Mouse (Mus musculus): ENCODE measurements around the gene Ascc2. TPM values are rescaled to one million over a fixed set of nuclear protein-coding genes. Genes with fewer than 3 reads are reported as not detected.
A peak's percentile ranks its signal among the peaks of the same experiment; 100 is the strongest.

The Ascc2 gene
- polyA plus RNA-seq, 1 experiment from 2014 or later: 18.8 TPM

DNA sequence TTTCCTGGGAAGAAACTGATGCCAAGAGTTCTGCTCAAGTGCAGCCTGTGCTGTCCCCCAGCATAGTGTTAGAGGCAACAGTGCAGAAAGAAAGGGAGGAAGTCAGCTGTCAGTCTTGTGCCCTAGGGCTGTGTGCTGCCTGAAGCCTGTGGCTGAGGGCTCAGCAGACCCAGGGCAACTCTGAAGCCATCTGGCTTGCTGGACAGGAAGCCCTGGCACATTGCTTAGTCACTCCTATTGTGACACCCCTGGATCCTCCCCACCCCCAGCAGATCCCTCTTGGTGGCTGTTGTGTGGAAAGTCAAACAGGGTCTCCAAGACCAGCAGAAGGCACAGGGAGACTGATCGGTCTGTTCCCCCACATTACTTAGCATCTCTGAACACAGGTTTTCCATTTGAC lies 37.0 kb downstream of the Ascc2 start:
- Histone ChIP-seq H3K36me3 (ENCODE audit: control insufficient read depth, insufficient read depth, low read length) (peaks cover 18% of the 10 kb centered on the region), H3K9ac (replicated peaks; ENCODE audit: low read depth, low read length) (no peak overlapping the region)

DNA sequence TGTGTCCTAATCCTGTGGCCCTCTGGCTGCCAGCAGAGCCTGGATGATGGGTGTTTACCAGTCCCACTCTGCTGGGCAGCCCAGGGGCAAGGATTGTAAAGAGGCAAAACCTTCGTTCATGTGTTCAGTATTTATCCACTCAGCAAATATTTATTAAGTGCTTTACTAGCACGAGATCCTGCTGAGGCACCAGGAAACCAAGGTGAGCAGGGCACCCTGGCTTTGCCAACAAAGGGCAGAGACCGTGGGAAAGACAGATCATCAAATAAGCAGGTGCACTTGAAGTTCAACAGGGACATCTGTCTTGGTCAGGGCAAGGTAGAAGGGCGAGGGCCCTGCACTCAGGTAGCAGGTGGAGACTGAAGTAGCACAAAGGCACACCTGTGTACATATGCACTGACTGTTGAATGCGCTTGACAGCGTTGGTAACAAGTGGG lies 37.6 kb downstream of the Ascc2 start:
- Histone ChIP-seq H3K36me3 (ENCODE audit: control insufficient read depth, insufficient read depth, low read length) (peaks cover 18% of the 10 kb centered on the region), H3K27ac (ENCODE audit: low read depth, low read length) (no peak overlapping the region), H3K4me1 (ENCODE audit: control insufficient read depth, insufficient read depth, low read length) (no peaks in the 10 kb centered on the region), H3K9ac (replicated peaks; ENCODE audit: low read depth, low read length) (no peak overlapping the region), H3K9me3 (ENCODE audit: control insufficient read depth, low read length) (no peaks in the 10 kb centered on the region), H3K4me2 (ENCODE audit: low read depth, low read length) (no peak overlapping the region), H3K4me3 (ENCODE audit: low read depth, low read length) (no peak overlapping the region), H3K27me3 (ENCODE audit: control insufficient read depth, insufficient read depth, low read length) (no peaks in the 10 kb centered on the region)
- 90% methylated on average over 6 of the region's 6 CpGs for WGBS
- ATAC-seq (ENCODE audit: low read depth): no peak

More for the DNA sequence above, 37.0 kb downstream of the Ascc2 start:
- no peak for ATAC-seq (ENCODE audit: low read depth)
- no peak overlapping the region for H3K4me2 ChIP-seq (ENCODE audit: low read depth, low read length)
- H3K27ac ChIP-seq (ENCODE audit: low read depth, low read length): no peak overlapping the region
- no peak overlapping the region for H3K4me3 ChIP-seq (ENCODE audit: low read depth, low read length)
- H3K27me3 ChIP-seq (ENCODE audit: control insufficient read depth, insufficient read depth, low read length): no peaks in the 10 kb centered on the region
- no peaks in the 10 kb centered on the region for H3K4me1 ChIP-seq (ENCODE audit: control insufficient read depth, insufficient read depth, low read length)
- WGBS: 92% methylated on average over 1 of the region's 1 CpGs
- H3K9me3 ChIP-seq (ENCODE audit: control insufficient read depth, low read length): no peaks in the 10 kb centered on the region

GRCm38 (mm10) chr11:4675693-4676092 lies 38.1 kb downstream of the Ascc2 start:
- H3K27ac ChIP-seq (ENCODE audit: low read depth, low read length): no peak overlapping the region
- no peaks in the 10 kb centered on the region for H3K4me1 ChIP-seq (ENCODE audit: control insufficient read depth, insufficient read depth, low read length)
- H3K36me3 ChIP-seq (ENCODE audit: control insufficient read depth, insufficient read depth, low read length): peaks cover 19% of the 10 kb centered on the region
- H3K4me2 ChIP-seq (ENCODE audit: low read depth, low read length): no peak overlapping the region
- WGBS: 95% methylated on average over 6 of the region's 6 CpGs
- no peaks in the 10 kb centered on the region for H3K9me3 ChIP-seq (ENCODE audit: control insufficient read depth, low read length)
- H3K27me3 ChIP-seq (ENCODE audit: control insufficient read depth, insufficient read depth, low read length): no peaks in the 10 kb centered on the region
- no peak overlapping the region for H3K4me3 ChIP-seq (ENCODE audit: low read depth, low read length)
- no peak for ATAC-seq (ENCODE audit: low read depth)
- H3K9ac ChIP-seq (replicated peaks; ENCODE audit: low read depth, low read length): no peak overlapping the region

GRCm38 (mm10) chr11:4677250-4677872 lies 39.8 kb downstream of the Ascc2 start:
- no peaks in the 10 kb centered on the region for H3K27me3 ChIP-seq (ENCODE audit: control insufficient read depth, insufficient read depth, low read length)
- H3K9ac ChIP-seq (replicated peaks; ENCODE audit: low read depth, low read length): no peak overlapping the region
- H3K4me1 ChIP-seq (ENCODE audit: control insufficient read depth, insufficient read depth, low read length): no peaks in the 10 kb centered on the region
- no peak overlapping the region for H3K4me2 ChIP-seq (ENCODE audit: low read depth, low read length)
- peaks cover 20% of the 10 kb centered on the region for H3K36me3 ChIP-seq (ENCODE audit: control insufficient read depth, insufficient read depth, low read length)
- no peak overlapping the region for H3K4me3 ChIP-seq (ENCODE audit: low read depth, low read length)
- WGBS: 90% methylated on average over 7 of the region's 7 CpGs
- no peak overlapping the region for H3K27ac ChIP-seq (ENCODE audit: low read depth, low read length)
- no peak for ATAC-seq (ENCODE audit: low read depth)
- H3K9me3 ChIP-seq (ENCODE audit: control insufficient read depth, low read length): no peaks in the 10 kb centered on the region

DNA sequence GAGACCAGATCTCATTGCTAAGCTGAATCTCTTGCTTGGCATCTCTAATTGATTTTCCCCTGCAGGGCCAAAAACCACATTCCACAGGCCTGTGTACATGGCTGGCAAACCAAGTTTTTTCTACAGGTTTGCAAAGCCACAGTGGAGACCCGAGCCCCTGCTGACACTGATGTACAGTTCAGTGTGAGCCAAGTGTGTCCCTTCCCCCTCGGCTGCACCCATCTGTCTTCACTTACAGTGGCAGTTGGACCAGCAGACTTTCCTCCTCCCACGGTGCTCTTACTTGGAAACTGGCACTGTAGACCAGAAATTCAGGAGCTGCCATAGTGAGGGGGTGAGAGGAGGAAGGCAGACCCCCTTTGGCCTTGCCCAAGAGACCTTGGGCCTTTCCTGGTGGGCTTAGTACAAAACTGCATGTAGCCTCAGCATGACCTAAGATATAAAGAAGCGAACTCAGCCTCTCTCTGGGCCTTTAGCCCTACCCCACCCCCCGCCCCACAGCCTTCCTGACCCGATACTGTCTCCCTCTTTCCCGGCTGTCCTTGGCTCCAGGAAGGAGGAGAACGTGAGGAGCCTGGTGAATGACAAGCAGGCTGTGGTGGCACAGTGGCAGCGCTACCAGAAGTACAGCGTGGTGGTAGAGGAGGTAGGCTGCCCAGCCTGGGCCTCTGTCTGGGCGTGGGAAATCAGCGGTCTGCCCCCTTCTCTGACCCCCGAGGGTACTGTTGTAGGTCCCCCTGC lies 41.3 kb downstream of the Ascc2 start:
- Histone ChIP-seq H3K27ac (ENCODE audit: low read depth, low read length) (no peak overlapping the region), H3K4me1 (ENCODE audit: control insufficient read depth, insufficient read depth, low read length) (no peaks in the 10 kb centered on the region), H3K36me3 (ENCODE audit: control insufficient read depth, insufficient read depth, low read length) (peaks cover 24% of the 10 kb centered on the region; the same call in 1 of the 2 replicates), H3K27me3 (ENCODE audit: control insufficient read depth, insufficient read depth, low read length) (no peaks in the 10 kb centered on the region), H3K4me3 (ENCODE audit: low read depth, low read length) (no peak overlapping the region), H3K9ac (replicated peaks; ENCODE audit: low read depth, low read length) (no peak overlapping the region), H3K4me2 (ENCODE audit: low read depth, low read length) (no peak overlapping the region), H3K9me3 (ENCODE audit: control insufficient read depth, low read length) (no peaks in the 10 kb centered on the region)
- peak; percentile 74; the same call in 1 of the 2 replicates for ATAC-seq (ENCODE audit: low read depth)
- 64% methylated on average over 13 of the region's 13 CpGs for whole genome bisulfite sequencing

DNA sequence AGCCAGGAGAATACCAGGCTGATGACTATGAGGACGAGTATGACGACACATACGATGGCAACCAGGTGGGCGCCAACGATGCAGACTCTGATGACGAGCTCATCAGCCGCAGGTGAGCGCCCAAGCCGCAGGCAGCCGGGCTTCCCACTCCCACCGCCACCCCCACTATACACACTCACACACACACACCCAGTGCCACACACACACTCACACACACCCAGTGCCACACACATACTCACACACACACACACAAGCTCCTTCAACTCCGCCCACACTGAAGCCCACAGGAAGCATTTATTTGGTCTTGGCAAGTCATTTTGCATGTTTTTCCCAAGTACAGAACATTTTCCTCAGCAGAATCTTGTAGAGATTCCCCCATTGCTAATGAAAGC lies 41.9 kb downstream of the Ascc2 start:
- H3K36me3 ChIP-seq (ENCODE audit: control insufficient read depth, insufficient read depth, low read length): peaks cover 30% of the 10 kb centered on the region; the same call in 1 of the 2 replicates
- no peak for ATAC-seq (ENCODE audit: low read depth)
- H3K9ac ChIP-seq (replicated peaks; ENCODE audit: low read depth, low read length): no peak overlapping the region
- H3K27ac ChIP-seq (ENCODE audit: low read depth, low read length): no peak overlapping the region
- no peak overlapping the region for H3K4me2 ChIP-seq (ENCODE audit: low read depth, low read length)
- no peaks in the 10 kb centered on the region for H3K27me3 ChIP-seq (ENCODE audit: control insufficient read depth, insufficient read depth, low read length)
- H3K4me1 ChIP-seq (ENCODE audit: control insufficient read depth, insufficient read depth, low read length): no peaks in the 10 kb centered on the region
- H3K9me3 ChIP-seq (ENCODE audit: control insufficient read depth, low read length): no peaks in the 10 kb centered on the region
- WGBS: 89% methylated on average over 10 of the region's 12 CpGs
- H3K4me3 ChIP-seq (ENCODE audit: low read depth, low read length): no peak overlapping the region

- Histone ChIP-seq H3K9me3 (ENCODE audit: control insufficient read depth, low read length) (no peaks in the 10 kb centered on the region), H3K4me3 (ENCODE audit: low read depth, low read length) (no peak overlapping the region), H3K27ac (ENCODE audit: low read depth, low read length) (no peak overlapping the region), H3K4me2 (ENCODE audit: low read depth, low read length) (no peak overlapping the region), H3K36me3 (ENCODE audit: control insufficient read depth, insufficient read depth, low read length) (peaks cover 31% of the 10 kb centered on the region; the same call in 1 of the 2 replicates), H3K9ac (replicated peaks; ENCODE audit: low read depth, low read length) (no peak overlapping the region), H3K4me1 (ENCODE audit: control insufficient read depth, insufficient read depth, low read length) (no peaks in the 10 kb centered on the region), H3K27me3 (ENCODE audit: control insufficient read depth, insufficient read depth, low read length) (no peaks in the 10 kb centered on the region)
- ATAC-seq (ENCODE audit: low read depth): no peak
- 25% methylated on average over 3 of the region's 3 CpGs for WGBS
Observed at GRCm38 (mm10) chr11:4680126-4680525, 42.6 kb downstream of the Ascc2 start.

- Histone ChIP-seq H3K4me2 (ENCODE audit: low read depth, low read length) (no peak overlapping the region), H3K36me3 (ENCODE audit: control insufficient read depth, insufficient read depth, low read length) (peaks cover 31% of the 10 kb centered on the region; the same call in 1 of the 2 replicates), H3K9me3 (ENCODE audit: control insufficient read depth, low read length) (no peaks in the 10 kb centered on the region), H3K4me3 (ENCODE audit: low read depth, low read length) (no peak overlapping the region), H3K4me1 (ENCODE audit: control insufficient read depth, insufficient read depth, low read length) (no peaks in the 10 kb centered on the region), H3K27me3 (ENCODE audit: control insufficient read depth, insufficient read depth, low read length) (no peaks in the 10 kb centered on the region), H3K9ac (replicated peaks; ENCODE audit: low read depth, low read length) (no peak overlapping the region), H3K27ac (ENCODE audit: low read depth, low read length) (no peak overlapping the region)
- 89% methylated on average over 6 of the region's 6 CpGs for WGBS
- no peak for ATAC-seq (ENCODE audit: low read depth)
Observed at GRCm38 (mm10) chr11:4683516-4683915, 46.0 kb downstream of the Ascc2 start.

DNA sequence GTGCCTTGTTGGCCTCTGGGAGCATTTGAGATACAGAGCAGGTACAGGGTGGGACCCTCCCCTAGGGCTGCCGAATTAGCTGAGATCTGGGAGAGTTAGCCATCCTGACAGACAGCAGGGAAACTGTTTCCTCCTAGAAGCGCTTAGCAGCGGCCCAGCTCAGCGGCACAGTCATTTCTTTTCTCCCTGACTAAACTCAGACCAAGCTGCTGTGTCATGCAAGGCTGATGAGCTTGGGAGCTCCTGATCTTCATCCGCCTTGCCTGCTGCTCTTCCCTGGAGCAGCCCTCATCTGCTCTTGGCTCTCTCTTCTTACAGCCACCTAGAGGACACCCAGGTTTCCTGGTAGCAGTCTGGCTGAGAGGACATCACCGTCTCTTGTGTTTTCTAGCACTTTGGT lies 46.6 kb downstream of the Ascc2 start:
- H3K27ac ChIP-seq (ENCODE audit: low read depth, low read length): no peak overlapping the region
- H3K27me3 ChIP-seq (ENCODE audit: control insufficient read depth, insufficient read depth, low read length): no peaks in the 10 kb centered on the region
- no peak overlapping the region for H3K9ac ChIP-seq (replicated peaks; ENCODE audit: low read depth, low read length)
- no peak for ATAC-seq (ENCODE audit: low read depth)
- no peaks in the 10 kb centered on the region for H3K4me1 ChIP-seq (ENCODE audit: control insufficient read depth, insufficient read depth, low read length)
- H3K36me3 ChIP-seq (ENCODE audit: control insufficient read depth, insufficient read depth, low read length): peaks cover 31% of the 10 kb centered on the region; the same call in 1 of the 2 replicates
- 49% methylated on average over 6 of the region's 6 CpGs for WGBS
- H3K4me3 ChIP-seq (ENCODE audit: low read depth, low read length): no peak overlapping the region
- H3K9me3 ChIP-seq (ENCODE audit: control insufficient read depth, low read length): no peaks in the 10 kb centered on the region
- H3K4me2 ChIP-seq (ENCODE audit: low read depth, low read length): no peak overlapping the region

Data from neural tube, embryonic 14.5 days (tissue).